Mouse (Mus musculus): ENCODE data around the gene Arnt.
A peak's percentile ranks its signal among the peaks of the same experiment; 100 is the strongest.
"Not testable (repeated sequence)": the region's sequence is repeated elsewhere in the genome, so short reads cannot be mapped to it uniquely, and the experiment has no call there.

Gene Arnt

DNA sequence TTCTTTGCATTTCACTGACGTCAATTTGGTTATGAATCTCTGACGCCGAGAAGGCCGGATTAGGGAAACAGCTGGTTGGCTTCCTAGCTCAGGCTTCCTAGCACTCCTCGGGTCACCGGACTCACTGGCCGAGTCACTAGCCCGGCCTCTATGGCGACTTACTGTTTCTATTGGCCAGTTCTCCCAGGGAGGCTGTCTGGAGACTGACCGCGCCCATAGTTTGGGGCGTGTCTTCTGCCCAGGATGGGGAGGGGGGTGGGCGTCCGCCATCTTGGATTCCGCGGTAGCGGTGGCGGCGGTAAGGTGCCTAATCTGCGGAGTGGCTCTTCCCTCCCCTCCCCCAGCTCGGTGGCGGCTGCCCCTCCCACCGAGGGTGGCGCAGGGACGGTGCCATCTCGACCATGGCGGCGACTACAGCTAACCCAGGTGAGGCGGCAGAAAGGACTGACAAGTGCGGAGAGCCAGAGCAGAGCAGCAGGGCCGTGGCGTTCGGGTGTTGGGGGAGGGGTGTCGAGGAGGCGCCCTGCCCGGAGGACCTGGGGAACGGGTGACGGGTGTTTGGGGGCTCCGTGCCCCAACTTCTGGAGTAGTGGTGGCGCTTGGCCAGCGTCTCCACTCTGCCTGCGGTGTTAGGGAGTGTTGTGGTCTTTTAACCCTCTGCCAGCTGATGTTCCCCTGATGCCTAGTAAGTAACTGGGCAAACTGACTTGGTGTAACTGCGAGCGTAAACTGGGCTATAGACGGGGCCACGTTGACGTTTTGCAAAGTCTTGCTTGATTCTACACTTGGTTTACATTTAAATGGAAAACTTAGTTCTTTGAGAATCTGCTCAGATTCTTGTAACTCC lies at the start of gene Arnt:
Arnt (plus strand) TSS at position 253 of the 847 bp plus-strand sequence.
- peak; percentile 94 for DNase-seq (ENCODE audit: low spot score)

DNA sequence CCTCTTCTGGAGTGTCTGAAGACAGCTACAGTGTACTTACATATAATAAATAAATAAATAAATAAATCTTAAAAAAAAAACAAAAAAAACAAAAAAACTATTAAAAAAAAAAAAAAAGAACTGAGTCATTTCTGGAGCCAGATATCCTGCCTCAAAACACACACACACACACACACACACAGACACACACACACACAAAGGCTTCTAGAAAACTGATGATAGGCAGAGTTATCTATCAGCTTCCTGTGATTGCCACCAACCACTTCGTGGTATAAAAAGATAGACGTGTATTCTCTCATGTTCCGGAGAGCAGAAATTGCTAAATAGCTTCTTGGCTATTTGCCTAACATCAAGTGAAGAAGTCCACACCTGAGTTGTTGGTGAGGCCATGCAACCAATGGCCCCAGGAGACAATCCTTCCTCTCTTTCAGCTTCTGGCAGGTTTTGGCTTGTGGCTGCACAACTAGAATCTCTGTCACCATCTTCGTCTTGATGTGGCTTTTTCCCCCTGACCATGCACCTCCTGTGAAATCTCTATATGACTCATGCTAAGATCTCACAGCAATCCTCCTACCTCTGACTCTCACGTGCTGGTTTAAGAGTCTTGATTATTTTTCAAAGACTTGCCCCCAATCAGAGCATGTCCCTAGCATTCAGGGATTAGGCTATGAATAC lies 48.6 kb upstream of the Arnt start:
- DNase-seq (ENCODE audit: low spot score), result no peak

DNA sequence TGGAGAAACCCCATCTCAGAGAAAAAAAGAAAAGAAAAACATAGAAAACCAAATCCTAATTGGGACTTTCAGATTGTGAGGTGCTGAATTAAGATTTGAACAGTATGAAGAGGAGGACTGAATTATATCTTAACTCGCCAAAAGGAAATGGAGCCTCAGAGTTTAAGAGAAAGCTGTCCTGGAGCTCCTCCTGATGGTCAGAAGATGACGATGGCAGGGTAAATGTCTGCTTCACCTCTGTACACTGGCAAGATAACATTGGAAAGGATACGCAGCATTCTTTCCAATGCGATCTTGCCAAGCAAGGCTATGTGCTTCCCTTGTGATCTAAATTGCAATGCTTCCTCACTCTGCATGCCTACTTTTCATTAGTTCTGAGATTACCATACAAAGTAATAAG lies 39.8 kb upstream of the Arnt start:
- DNase-seq (ENCODE audit: low spot score), result no peak

DNA sequence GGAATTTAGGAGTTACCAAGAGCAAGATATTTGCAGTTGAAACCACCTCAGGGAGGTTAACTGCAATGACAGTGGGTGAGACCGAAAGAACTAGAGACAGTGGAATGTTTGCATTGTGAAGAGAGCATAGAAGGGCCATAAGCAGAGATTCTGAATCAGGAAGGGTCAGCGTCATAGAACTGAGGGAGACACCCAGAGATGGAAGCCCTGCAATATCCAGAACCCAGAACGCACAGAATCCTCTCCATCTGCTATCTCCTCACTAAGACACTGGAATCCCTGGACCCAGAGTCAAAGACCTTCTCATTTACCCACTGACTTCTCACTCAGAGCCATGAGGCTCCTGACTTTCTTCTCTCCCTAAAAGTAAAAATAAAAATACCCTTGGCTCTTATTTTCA lies 31.4 kb upstream of the Arnt start, which contains the start of gene 4930558C23Rik:
4930558C23Rik (minus strand) TSS at position 101 of the 400 bp plus-strand sequence.
- DNase-seq (ENCODE audit: low spot score), result no peak

DNA sequence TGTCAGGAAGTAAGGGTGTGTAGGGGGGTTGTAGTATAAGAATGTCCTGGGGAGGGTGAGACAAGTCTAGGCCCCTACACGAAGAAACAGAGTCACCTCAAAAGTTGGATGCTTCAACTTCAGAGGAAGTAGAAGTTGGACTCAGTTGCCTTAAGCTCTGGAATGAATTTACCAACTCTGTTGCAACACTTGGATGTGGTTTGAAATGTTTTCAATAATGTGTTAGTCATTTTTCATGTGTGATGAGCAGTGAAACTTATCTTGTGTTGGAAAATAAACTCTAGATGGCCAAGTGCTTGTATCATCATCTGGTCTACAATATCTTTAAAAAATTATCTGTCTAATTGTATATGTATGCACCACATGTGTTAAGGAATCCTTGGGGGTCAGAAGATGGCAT lies 26.5 kb upstream of the Arnt start:
- no peak for DNase-seq (ENCODE audit: low spot score)

DNA sequence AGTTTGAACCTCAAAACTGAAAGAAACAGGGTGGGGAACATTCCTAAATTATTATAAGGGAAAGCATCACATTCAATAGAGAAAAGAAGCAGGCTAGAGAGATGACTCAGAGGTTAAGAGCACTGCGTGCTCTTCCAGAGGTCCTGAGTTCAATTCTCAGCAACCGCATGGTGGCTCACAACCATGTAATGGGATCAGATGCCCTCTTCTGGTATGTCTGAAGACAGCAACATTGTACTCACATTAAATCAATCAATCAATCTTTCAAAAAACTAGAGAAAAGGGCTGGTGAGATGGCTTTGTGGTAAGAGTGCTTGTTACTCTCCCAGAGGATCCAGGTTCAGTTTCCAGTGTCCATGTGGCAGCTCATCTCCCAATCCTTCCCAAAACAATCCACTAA lies 25.3 kb upstream of the Arnt start:
- DNase-seq (ENCODE audit: low spot score), result no peak

DNA sequence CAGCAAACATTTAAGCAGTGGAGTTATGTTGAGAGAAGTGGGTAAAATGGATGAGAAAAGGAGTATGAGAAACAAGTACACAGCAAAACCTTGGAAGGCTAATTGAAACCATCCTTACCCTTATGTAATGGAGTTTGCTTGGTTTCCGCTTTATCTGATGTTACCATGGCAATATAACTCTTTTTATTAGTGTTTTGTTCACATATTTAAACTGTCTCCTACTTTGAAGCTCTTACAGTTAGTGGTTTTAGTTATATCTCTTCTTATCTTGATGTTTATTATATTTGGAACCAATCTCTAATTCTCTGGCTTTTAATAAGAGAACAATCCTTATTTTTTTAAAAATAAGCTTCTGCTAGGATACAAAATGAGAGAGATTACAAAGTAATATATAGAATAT lies 21.9 kb upstream of the Arnt start:
- no peak for DNase-seq (ENCODE audit: low spot score)

DNA sequence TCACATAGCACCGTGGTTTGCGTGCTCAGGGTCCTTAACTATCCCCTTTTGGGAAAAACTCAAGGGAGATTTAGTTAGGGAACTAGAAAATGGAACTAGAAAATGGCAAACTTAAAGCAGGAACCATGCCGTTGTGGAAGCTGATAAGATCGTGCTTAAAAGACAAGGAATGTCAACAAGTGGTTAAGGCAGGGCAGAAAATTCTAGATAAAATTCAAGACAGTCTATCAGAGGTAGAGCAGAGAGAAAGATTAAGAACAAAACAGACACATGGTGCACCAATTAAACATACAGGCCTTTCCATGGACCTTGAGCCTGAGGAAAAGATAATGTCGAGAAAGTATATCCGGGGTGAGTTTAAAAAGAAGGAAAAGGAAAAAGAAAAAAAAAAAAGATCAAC lies 16.3 kb upstream of the Arnt start:
- DNase-seq (ENCODE audit: low spot score), result no peak

DNA sequence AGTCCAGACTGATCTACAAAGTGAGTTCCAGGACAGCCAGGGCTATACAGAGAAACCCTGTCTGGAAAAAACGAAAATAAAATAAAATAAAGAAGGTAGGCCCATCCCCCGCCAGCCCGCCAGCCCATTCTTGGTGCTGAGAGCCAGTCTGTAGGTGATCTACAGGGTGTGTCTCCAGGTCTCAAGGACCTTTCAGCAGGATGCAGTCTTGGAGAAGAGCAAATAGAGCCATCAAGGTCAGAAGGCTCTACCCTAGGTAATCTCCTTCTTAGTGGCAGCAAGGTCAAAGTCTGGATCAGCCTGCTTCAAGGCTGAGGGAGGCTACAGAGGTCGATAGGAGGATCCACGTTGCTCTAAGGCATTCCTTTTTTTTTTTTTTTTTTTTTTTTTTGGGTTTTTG lies 7.7 kb upstream of the Arnt start:
- DNase-seq (ENCODE audit: low spot score), result not testable (repeated sequence)

DNA sequence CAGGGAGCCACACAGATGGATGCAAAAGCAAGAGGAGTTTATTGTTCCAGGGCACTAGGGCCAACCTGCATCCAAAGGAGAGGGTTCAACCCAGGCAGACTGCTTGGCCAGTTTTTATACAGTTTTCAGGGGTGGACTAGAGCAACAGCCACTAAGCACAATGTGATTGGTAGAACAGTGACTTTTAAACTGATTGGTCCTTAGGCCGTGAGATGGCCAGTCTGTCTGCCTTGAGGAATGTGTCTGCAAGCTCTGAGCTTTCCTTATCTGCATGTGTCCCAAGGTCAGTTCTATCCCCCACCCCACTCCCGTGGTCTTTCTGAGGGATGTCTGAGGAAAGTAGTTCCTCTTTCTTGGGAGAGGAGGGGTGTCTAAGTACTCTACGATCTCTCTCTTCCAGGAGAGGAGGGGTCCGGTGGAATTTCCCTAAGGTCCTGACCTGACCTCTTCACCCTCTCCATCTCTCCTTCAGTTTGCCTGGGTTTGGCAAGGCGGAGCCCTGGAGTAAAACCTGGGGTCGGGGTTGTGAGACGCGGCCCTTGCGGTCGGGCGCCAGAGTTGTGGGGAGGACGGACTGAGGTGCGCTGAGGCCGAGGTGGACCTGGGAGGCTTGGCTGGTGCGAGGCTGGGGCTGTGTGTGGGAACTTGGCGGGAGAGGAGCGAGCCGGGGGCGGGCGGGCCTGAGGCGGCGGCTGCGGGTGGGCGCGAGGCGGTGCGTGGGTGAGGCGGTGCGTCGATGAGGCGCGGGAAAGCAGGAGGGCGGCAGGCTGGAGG lies 6.9 kb upstream of the Arnt start:
- DNase-seq (ENCODE audit: low spot score), result peak; percentile 23

DNA sequence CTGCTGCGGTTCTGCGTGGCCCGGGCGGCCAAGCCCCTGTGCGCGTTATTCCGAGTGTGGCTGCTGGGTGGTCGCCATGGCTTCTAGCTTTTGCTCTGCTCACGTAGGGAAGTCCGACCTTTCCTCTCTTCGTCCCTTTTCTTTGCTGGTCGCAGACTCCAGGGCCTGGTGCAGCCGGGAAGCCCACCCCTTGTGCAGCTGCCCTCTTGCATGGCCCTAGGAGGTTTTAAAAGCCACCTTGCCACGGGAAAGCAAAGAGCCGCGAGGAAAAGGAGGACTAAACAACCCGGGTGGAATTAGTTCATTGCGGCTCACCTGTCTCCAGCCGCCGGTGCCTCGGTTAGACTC lies 6.3 kb upstream of the Arnt start:
- peak; percentile 48 for DNase-seq (ENCODE audit: low spot score)

DNA sequence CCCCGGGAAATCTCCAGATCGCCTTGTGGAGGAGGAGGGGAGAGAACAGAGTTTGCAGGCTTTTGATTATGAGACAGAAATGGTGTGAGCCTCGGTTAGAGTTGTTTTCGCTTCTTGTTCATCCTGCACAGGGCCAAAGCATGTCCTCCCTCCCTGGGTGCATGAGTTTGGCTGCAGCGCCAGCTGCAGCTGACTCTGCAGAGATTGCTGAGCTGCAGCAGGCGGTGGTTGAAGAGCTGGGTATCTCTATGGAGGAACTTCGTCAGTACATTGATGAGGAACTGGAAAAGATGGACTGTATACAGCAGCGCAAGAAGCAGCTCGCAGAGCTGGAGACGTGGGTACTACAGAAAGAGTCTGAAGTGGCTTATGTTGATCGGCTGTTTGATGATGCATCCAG lies 5.8 kb upstream of the Arnt start:
- DNase-seq (ENCODE audit: low spot score), result not testable (repeated sequence)

DNA sequence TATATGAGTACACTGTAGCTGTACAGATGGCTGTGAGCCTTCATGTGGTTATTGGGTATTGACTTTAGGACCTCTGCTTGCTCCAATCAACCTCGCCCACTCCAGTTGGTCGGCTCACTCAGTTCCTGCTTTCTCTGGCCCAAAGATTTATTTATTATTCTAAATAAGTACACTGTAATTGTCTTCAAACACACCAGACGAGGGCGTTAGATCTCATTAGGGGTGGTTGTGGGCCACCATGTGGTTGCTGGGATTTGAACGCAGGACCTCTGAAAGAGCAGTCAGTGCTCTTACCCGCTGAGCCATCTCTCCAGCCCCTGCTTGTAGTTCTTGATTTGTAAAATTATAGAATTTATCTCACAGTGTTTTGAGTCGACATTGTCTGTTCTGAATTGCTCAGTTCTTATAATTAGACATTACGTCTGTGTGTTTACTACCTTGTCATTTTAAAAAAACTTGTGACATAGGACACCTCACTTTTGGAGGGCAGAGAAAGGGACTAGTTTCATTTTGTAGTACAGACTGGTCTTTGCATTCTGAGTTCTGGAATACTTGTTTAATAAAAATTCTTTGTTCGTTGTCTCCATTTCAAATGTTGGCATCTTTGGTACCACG lies 780 bp upstream of the Arnt start:
- DNase-seq (ENCODE audit: low spot score), result no peak

DNA sequence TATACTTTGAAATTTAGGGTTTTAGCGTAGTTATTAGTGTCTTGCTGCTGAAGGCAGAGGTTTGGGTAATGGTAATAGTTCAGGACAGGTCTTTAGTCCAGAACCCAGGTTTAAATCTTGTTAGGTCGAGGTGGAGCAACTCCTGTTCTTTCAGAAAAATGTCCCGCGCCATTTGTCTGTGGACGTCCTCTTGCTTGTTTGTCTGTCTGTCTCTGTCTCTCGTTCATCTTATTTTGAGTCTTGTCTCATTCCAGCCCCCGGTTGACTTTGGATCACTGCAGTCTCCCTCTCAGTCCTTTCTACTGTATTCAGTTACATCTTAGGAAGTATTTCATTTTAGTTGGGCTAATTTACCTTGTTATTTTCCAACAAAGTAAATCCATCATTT lies 789 bp downstream of the Arnt start:
- DNase-seq (ENCODE audit: low spot score), result no peak

DNA sequence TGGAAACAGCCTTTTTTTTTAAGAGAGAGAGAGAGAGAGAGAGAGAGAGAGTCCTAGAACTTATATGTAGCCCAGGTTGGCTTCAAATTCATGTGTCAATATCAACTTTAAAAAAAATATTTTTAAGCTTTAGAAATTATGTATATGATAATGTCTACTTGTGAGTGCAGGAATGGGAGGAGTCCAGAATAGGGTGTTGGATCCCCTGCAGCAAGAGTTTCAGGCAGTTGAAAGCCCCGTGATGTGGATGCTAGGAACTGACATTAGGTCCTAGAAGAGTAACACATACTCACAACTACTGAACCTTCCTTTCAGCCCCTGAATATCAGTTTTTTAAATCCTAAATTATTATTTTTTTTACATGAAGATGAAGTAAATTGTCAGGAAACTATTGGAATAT lies 1.4 kb downstream of the Arnt start:
- DNase-seq (ENCODE audit: low spot score), result no peak

DNA sequence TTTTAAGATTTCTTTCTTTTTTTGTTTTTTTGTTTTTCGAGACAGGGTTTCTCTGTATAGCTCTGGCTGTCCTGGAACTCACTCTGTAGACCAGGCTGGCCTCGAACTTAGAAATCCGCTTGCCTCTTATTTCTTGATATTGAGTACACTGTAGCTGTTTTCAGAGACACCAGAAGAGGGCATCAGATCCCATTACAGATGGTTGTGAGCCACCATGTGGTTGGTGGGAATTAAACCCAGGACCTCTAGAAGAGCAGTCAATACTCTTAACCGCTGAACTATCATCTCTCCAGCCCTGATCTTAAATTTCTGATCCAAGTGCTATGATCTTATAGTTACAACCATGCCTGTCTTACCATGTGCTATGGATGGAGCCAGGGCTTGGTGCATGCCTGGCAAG lies 4.4 kb downstream of the Arnt start:
- DNase-seq (ENCODE audit: low spot score), result not testable (repeated sequence)

DNA sequence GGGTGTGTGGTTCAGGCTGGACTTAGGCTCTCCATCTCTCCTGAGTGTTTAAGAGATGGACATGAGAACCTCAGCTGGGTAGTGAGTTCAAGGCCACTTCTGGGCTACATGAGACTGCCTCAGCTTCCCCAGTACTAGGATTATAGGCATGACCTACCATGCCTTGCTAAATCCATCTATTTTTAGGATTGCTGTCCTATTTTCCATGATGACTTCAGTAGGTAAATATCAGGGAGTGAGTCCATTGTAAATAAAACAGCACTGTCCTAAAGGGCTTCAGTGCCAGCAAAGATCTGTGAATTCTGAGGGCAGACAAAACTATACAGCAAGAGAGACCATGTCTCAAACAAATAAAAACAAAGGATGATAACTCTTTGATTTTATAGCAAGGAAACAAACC lies 5.5 kb downstream of the Arnt start:
- DNase-seq (ENCODE audit: low spot score), result no peak

DNA sequence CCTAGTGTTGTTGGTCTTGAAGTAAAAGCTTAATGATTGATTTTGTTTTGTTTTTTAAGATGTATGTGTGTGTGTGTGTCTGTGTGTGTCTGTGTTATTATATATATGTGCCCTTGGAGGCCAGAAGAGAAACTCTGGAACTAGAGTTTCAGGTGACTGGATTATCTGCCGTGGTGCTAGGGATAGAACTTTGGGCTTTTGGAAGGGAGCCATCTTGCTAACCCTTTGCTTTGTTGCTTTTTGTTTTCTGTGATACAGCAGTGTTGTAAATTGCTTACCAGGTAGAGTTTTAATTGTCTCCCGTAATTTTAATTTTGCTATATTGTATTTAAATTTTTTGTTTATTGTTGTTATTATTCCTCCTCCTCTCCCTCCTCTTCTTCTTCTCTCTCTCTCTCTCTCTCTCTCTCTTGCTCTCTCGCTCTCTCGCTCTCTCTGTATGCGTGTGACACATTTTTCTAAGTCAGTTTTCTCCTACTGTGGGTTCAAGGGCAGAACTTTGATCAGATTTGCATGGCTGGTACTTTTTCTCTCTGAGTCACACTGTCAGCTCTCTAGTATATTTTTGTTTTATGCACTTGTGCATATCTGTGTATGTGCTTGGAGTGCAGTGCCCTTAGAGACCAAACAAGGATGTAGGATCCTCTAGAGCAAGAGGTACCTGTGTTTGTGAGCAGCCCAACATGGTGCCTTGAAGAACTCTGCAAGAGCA lies 8.4 kb downstream of the Arnt start:
- no peak for DNase-seq (ENCODE audit: low spot score)

DNA sequence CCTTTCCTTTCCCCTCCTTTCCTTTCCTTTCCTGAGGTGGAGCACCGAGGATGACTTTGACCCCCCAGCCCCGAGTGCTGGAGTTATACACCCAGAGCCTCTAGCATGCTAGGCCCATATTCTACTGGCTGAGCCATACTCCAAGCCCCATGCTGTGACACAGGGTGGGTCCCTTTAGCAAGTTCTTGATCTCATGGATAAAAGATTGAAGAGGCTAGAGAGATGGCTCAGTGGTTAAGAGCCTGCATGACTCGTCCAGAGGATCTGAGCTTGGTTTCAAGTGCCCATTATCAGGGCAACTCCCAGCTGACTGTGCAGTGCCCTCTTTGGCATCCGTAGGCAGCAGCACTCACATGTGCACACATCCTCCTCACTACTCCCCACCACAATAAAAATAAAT lies 11.1 kb downstream of the Arnt start:
- DNase-seq (ENCODE audit: low spot score), result no peak

DNA sequence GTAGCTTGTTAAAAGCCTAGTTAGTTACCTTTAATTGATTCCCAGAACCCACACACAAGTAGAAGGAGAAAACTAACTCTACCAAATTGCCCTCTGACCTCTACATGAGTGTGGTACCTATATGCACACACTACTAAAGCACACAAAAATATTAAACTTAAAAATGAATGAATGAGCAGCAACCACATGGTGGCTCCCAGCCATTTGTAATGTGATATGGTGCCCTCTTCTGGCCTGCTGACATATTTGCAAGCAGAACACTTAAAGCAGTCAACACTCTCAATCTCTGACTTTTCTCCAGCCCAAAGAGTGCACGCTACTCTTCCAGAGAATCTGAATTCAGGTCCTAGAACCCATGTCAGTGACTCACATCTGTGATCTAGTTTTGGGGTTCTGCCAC lies 16.2 kb downstream of the Arnt start:
- no peak for DNase-seq (ENCODE audit: low spot score)

DNA sequence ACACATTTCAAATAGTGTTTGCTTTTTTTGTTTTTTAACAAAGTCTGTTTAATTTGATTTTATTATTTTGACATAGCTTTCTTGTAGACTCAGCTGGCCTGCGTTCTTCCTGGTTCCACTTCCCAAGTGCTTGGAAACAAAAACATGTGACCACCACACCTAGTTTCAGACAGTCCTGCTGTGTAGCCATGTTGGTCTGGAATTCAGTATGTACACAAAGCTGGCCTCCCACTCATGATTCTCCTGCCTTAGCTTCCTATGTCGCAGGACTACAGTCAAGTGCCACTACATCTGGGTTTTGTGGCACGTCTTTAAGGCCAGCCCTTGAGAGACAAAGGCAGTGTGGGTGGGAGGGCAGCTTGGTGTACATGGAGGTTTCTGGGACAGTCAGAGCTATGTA lies 16.7 kb downstream of the Arnt start:
- no peak for DNase-seq (ENCODE audit: low spot score)

DNA sequence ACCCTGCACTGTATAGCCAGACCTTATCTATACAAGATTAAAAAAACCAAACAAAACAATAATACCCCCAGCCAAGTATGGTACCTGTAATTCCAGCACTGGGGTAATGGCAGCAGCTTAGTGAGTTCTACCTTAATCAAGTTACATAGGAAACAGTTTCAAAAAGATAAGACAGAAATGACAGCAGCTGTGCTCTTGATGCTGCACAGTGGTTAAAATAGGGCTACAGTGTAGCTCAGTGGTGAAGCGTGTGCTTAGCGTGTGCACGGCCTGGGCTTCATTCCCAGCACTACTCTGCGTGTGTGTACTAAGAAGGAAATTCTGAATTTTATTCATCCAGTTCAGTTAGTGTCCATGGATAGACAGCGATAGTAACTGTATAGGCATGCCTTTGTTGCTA lies 22.2 kb downstream of the Arnt start:
- DNase-seq (ENCODE audit: low spot score), result no peak

Measured in testis, postnatal 14 days (tissue).